In the genomic region with DNA sequence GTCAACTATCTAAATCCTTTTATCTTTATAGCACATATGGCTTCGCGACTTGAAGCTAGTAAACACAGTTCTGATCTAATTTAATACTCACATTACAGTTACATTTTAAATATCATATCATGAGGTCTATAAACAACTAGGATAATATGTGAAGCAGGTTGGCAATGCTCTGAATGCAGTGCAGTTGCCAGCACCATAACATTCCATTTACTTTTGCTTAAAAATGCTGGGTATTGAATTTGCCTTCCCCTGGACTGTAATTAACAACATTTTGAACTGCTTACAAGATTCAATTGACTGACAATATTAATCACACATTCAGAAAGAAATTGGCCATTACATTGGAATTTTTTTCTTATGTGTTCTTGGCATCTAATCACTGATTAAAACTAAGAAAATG, we compare ENCODE assay signal across 25 mouse cellular contexts.
"Had no signal": no experiment of that assay in that cellular context is flagged by ENCODE, and none has a peak within 500 bp of the region (broad histone marks: within the 10 kb centered on the region; RNA-seq: fewer than 3 reads in every experiment).

No protein-coding gene starts in this region.

- H3K9ac ChIP-seq: embryonic facial prominence, embryonic 12.5 days; embryonic facial prominence, embryonic 13.5 days; embryonic facial prominence, embryonic 15.5 days; forebrain, embryonic 12.5 days; forebrain, embryonic 15.5 days; forebrain, postnatal 0 days had no signal

- H3K9me3 ChIP-seq: embryonic facial prominence, embryonic 10.5 days; embryonic facial prominence, embryonic 12.5 days; embryonic facial prominence, embryonic 13.5 days; embryonic facial prominence, embryonic 15.5 days; forebrain, embryonic 12.5 days; forebrain, embryonic 15.5 days; heart, embryonic 10.5 days had no signal

- H3K27me3 ChIP-seq: embryonic facial prominence, embryonic 12.5 days; embryonic facial prominence, embryonic 13.5 days; embryonic facial prominence, embryonic 15.5 days; forebrain, embryonic 12.5 days; forebrain, embryonic 15.5 days had no signal

- H3K4me3 ChIP-seq: embryonic facial prominence, embryonic 10.5 days; embryonic facial prominence, embryonic 12.5 days; embryonic facial prominence, embryonic 13.5 days; embryonic facial prominence, embryonic 15.5 days; erythroblast, embryonic 14.5 days; forebrain, embryonic 12.5 days; forebrain, embryonic 15.5 days; gastrocnemius, adult 2 months; heart, adult 2 months; heart, embryonic 10.5 days had no signal

- H3K27ac ChIP-seq: embryonic facial prominence, embryonic 10.5 days; embryonic facial prominence, embryonic 12.5 days; embryonic facial prominence, embryonic 13.5 days; embryonic facial prominence, embryonic 15.5 days; forebrain, embryonic 12.5 days; forebrain, embryonic 15.5 days; gastrocnemius, adult 2 months; heart, adult 2 months; heart, embryonic 10.5 days had no signal

- H3K4me1 ChIP-seq: embryonic facial prominence, embryonic 10.5 days; embryonic facial prominence, embryonic 12.5 days; embryonic facial prominence, embryonic 13.5 days; embryonic facial prominence, embryonic 15.5 days; forebrain, embryonic 12.5 days; forebrain, embryonic 15.5 days; heart, embryonic 10.5 days had no signal

- ATAC-seq: forebrain, embryonic 15.5 days; forebrain, postnatal 0 days had no signal

- H3K36me3 ChIP-seq: embryonic facial prominence, embryonic 10.5 days; embryonic facial prominence, embryonic 12.5 days; embryonic facial prominence, embryonic 13.5 days; embryonic facial prominence, embryonic 15.5 days; forebrain, embryonic 12.5 days; forebrain, embryonic 15.5 days; heart, embryonic 10.5 days had no signal

- H3K4me2 ChIP-seq: embryonic facial prominence, embryonic 12.5 days; embryonic facial prominence, embryonic 13.5 days; embryonic facial prominence, embryonic 15.5 days; forebrain, embryonic 12.5 days; forebrain, embryonic 15.5 days; heart, embryonic 11.5 days had no signal

- DNase-seq: cerebellum, adult 8-10 months; cerebellum, adult 9-10 months; cerebellum, adult 9-11 months; cerebellum, postnatal 10 days; cerebellum, postnatal 14 days; cerebellum, postnatal 25 days; cerebellum, postnatal 36 days; forebrain, postnatal 0 days; gastrocnemius, adult 2 months; gastrocnemius, postnatal 10 days; gastrocnemius, postnatal 14 days; gastrocnemius, postnatal 25 days; gastrocnemius, postnatal 36 days; heart, adult 11 months; heart, adult 18-20 months; heart, adult 2 months had no signal
